Mouse (Mus musculus) intestine, embryonic 16.5 days (tissue): Measurements from ENCODE around the gene Dnmt3b. TPM values are rescaled to one million over a fixed set of nuclear protein-coding genes. Genes with fewer than 3 reads are reported as not detected.

ENCODE experiments used
- ATAC-seq: fragments of 200-750 bp; cut with Nextera tagmentation; 2 replicates; pipeline ENCODE4 v1.8.0; 2017; ENCODE audit warnings: moderate TSS enrichment, moderate library complexity
- H3K27ac ChIP-seq: fragments of 300-500 bp; sonication (generic); 2 replicates; pipeline ENCODE4 v1.5.1; 2014; ENCODE audit warnings: mild to moderate bottlenecking, low read length
- H3K27me3 ChIP-seq: fragments of 300-500 bp; sonication (generic); replicated peaks from 2 replicates; pipeline ENCODE4 v1.6.1; 2014; ENCODE audit warnings: low read length, control low read depth, mixed read lengths; ENCODE audit not compliant: control insufficient read depth, insufficient read depth
- H3K36me3 ChIP-seq: fragments of 300-500 bp; sonication (generic); 2 replicates; pipeline ENCODE4 v1.6.1; 2014; ENCODE audit warnings: low read length, control low read depth; ENCODE audit not compliant: control insufficient read depth, insufficient read depth
- H3K4me1 ChIP-seq: fragments of 300-500 bp; sonication (generic); 2 replicates; pipeline ENCODE4 v1.6.1; 2014; ENCODE audit warnings: low read length, control low read depth, mixed read lengths; ENCODE audit not compliant: control insufficient read depth, insufficient read depth
- H3K4me2 ChIP-seq: fragments of 300-500 bp; sonication (generic); 2 replicates; pipeline ENCODE4 v1.6.1; 2014; ENCODE audit warnings: low read depth, low read length, control low read depth
- H3K4me3 ChIP-seq: fragments of 300-500 bp; sonication (generic); 2 replicates; pipeline ENCODE4 v1.5.1; 2014; ENCODE audit warnings: mild to moderate bottlenecking, low read length
- H3K9ac ChIP-seq: fragments of 300-500 bp; sonication (generic); 2 replicates; pipeline ENCODE4 v1.6.1; 2014; ENCODE audit warnings: low read depth, low read length
- H3K9me3 ChIP-seq: fragments of 300-500 bp; sonication (generic); 2 replicates; pipeline ENCODE4 v1.6.1; 2016; ENCODE audit warnings: low read length, control low read depth; ENCODE audit not compliant: control insufficient read depth
- WGBS: fragments of 180-500 bp; shearing (Covaris S2); extraction: QIAGEN DNeasy Blood & Tissue Kit; methylation state at CpG from one replicate; pipeline ENCODE4 v1.1.7; 2014; 5-methylcytosine and 5-hydroxymethylcytosine counted together
- polyA plus RNA-seq: library from polyadenylated mRNA; unstranded; fragments of >200 nt; fragmentation: Nextera tagmentation; extraction: Ambion mirVana; gene quantifications from 2 replicates; pipeline ENCODE4 v1.2.1, GENCODE M21; 2015

Gene Dnmt3b
- 6.4 and 7.8 TPM in 2 replicates for polyA plus RNA-seq

GRCm38 (mm10) chr2:153649298-153650013 lies at the start of gene Dnmt3b:
Dnmt3b (plus strand) TSS chr2:153649450.
- no peak within 1 kb of the TSS for H3K27ac ChIP-seq
- no peaks in the 10 kb centered on the region for H3K36me3 ChIP-seq
- ATAC-seq = peak; percentile 87
- WGBS = under 1% methylated on average over 86 of the region's 93 CpGs
- H3K27me3 ChIP-seq = no peaks in the 10 kb centered on the region
- peak within 1 kb of the TSS; percentile 68 for H3K4me3 ChIP-seq
- no peaks in the 10 kb centered on the region for H3K9me3 ChIP-seq
- peaks cover 13% of the 10 kb centered on the region for H3K4me1 ChIP-seq
- peak within 1 kb of the TSS; percentile 79 for H3K9ac ChIP-seq
- peak within 1 kb of the TSS; percentile 94 for H3K4me2 ChIP-seq

GRCm38 (mm10) chr2:153600021-153600666 lies 49.1 kb upstream of the Dnmt3b start:
- H3K4me3 ChIP-seq = no peak overlapping the region
- peak; percentile 75 for ATAC-seq
- H3K9ac ChIP-seq = no peak overlapping the region
- no peak overlapping the region for H3K27ac ChIP-seq
- 0 out of 2 replicates have a peak, but pooled peaks cover 6% of the 10 kb centered on the region for H3K4me1 ChIP-seq
- no peaks in the 10 kb centered on the region for H3K9me3 ChIP-seq
- no peaks in the 10 kb centered on the region for H3K27me3 ChIP-seq
- no peak overlapping the region for H3K4me2 ChIP-seq
- no peaks in the 10 kb centered on the region for H3K36me3 ChIP-seq
- 64% methylated on average over 6 of the region's 6 CpGs for WGBS

- H3K4me2 ChIP-seq = no peak overlapping the region
- peak; percentile 72 for ATAC-seq
- H3K27ac ChIP-seq = no peak overlapping the region
- WGBS = 50% methylated on average over 15 of the region's 16 CpGs
- H3K36me3 ChIP-seq = no peaks in the 10 kb centered on the region
- no peak overlapping the region for H3K4me3 ChIP-seq
- no peaks in the 10 kb centered on the region for H3K27me3 ChIP-seq
- H3K4me1 ChIP-seq = 0 out of 2 replicates have a peak, but pooled peaks cover 6% of the 10 kb centered on the region
- H3K9ac ChIP-seq = no peak overlapping the region
- no peaks in the 10 kb centered on the region for H3K9me3 ChIP-seq
These were observed 48.3 kb upstream of the Dnmt3b start for GRCm38 (mm10) chr2:153600667-153601648.

GRCm38 (mm10) chr2:153603724-153604123 lies 45.5 kb upstream of the Dnmt3b start:
- H3K4me2 ChIP-seq = no peak overlapping the region
- H3K9me3 ChIP-seq = no peaks in the 10 kb centered on the region
- no peak overlapping the region for H3K4me3 ChIP-seq
- no peaks in the 10 kb centered on the region for H3K27me3 ChIP-seq
- WGBS = 38% methylated on average over 4 of the region's 4 CpGs
- H3K36me3 ChIP-seq = no peaks in the 10 kb centered on the region
- no peak for ATAC-seq
- H3K27ac ChIP-seq = no peak overlapping the region
- H3K9ac ChIP-seq = no peak overlapping the region
- H3K4me1 ChIP-seq = peaks cover 11% of the 10 kb centered on the region

GRCm38 (mm10) chr2:153606421-153606820 lies 42.8 kb upstream of the Dnmt3b start:
- Histone ChIP-seq H3K9ac (no peak overlapping the region), H3K4me2 (no peak overlapping the region), H3K4me3 (no peak overlapping the region), H3K36me3 (no peaks in the 10 kb centered on the region), H3K9me3 (no peaks in the 10 kb centered on the region), H3K27ac (no peak overlapping the region), H3K27me3 (no peaks in the 10 kb centered on the region), H3K4me1 (peaks cover 13% of the 10 kb centered on the region)
- ATAC-seq = no peak
- WGBS = 85% methylated on average over 3 of the region's 3 CpGs

GRCm38 (mm10) chr2:153607870-153608515 lies 41.3 kb upstream of the Dnmt3b start:
- no peak overlapping the region for H3K9ac ChIP-seq
- H3K27me3 ChIP-seq = no peaks in the 10 kb centered on the region
- 65% methylated on average over 13 of the region's 13 CpGs for WGBS
- no peaks in the 10 kb centered on the region for H3K9me3 ChIP-seq
- H3K4me2 ChIP-seq = no peak overlapping the region
- H3K4me1 ChIP-seq = peaks cover 19% of the 10 kb centered on the region
- H3K4me3 ChIP-seq = no peak overlapping the region
- H3K36me3 ChIP-seq = no peaks in the 10 kb centered on the region
- peak overlapping the region; percentile 27; the same call in 1 of the 2 replicates for H3K27ac ChIP-seq
- peak; percentile 54 for ATAC-seq

GRCm38 (mm10) chr2:153609058-153609457 lies 40.2 kb upstream of the Dnmt3b start:
- no peak overlapping the region for H3K9ac ChIP-seq

GRCm38 (mm10) chr2:153609548-153609947 lies 39.7 kb upstream of the Dnmt3b start:
- peak overlapping the region; percentile 19; the same call in 1 of the 2 replicates for H3K9ac ChIP-seq
- H3K4me1 ChIP-seq = peaks cover 22% of the 10 kb centered on the region
- H3K9me3 ChIP-seq = no peaks in the 10 kb centered on the region
- no peaks in the 10 kb centered on the region for H3K36me3 ChIP-seq
- H3K27ac ChIP-seq = no peak overlapping the region
- no peak overlapping the region for H3K4me2 ChIP-seq
- no peak overlapping the region for H3K4me3 ChIP-seq
- 15% methylated on average over 9 of the region's 9 CpGs for WGBS
- peak; percentile 68 for ATAC-seq
- H3K27me3 ChIP-seq = no peaks in the 10 kb centered on the region

More at GRCm38 (mm10) chr2:153609058-153609457, 40.2 kb upstream of the Dnmt3b start:
- ATAC-seq = no peak
- no peaks in the 10 kb centered on the region for H3K36me3 ChIP-seq
- H3K27ac ChIP-seq = no peak overlapping the region
- no peak overlapping the region for H3K4me3 ChIP-seq
- H3K4me2 ChIP-seq = no peak overlapping the region
- peaks cover 22% of the 10 kb centered on the region for H3K4me1 ChIP-seq
- 88% methylated on average over 8 of the region's 8 CpGs for whole genome bisulfite sequencing
- no peaks in the 10 kb centered on the region for H3K27me3 ChIP-seq
- H3K9me3 ChIP-seq = no peaks in the 10 kb centered on the region
